Mouse (Mus musculus) gastrocnemius, adult 8-10 months (tissue): ENCODE measurements at regions not wholly inside any gene's neighbourhood (a gene's known extent, or its start where the extent isn't known, plus 50 kb on each side); places are given as distances from the start of the nearest gene placed in this dataset.

Experiments used
- DNase-seq, 2 experiments: peaks; one replicate each; pipeline ENCODE4 v3.0.0; 2022; ENCODE audit warnings: low spot score in 2 of 2

- no peak for DNase-seq
Observed at GRCm38 (mm10) chr9:47387716-47388300, 142.2 kb upstream of the Cadm1 start.

GRCm38 (mm10) chr9:47389901-47390300 lies 140.1 kb upstream of the Cadm1 start:
- no peak for DNase-seq

GRCm38 (mm10) chr9:47391669-47392068 lies 138.3 kb upstream of the Cadm1 start:
- no peak for DNase-seq

- no peak for DNase-seq
Observed at GRCm38 (mm10) chr9:47399598-47399997, 130.4 kb upstream of the Cadm1 start.

- DNase-seq = no peak
Observed at GRCm38 (mm10) chr9:47400117-47400823, 129.7 kb upstream of the Cadm1 start.

GRCm38 (mm10) chr9:47401511-47401910 lies 128.5 kb upstream of the Cadm1 start:
- DNase-seq = no peak

- no peak for DNase-seq
Observed at GRCm38 (mm10) chr9:47403317-47403716, 126.7 kb upstream of the Cadm1 start.

GRCm38 (mm10) chr9:47404821-47405220 lies 125.2 kb upstream of the Cadm1 start:
- no peak for DNase-seq

GRCm38 (mm10) chr9:47405547-47405946 lies 124.4 kb upstream of the Cadm1 start:
- DNase-seq = no peak

- DNase-seq = no peak
Observed at GRCm38 (mm10) chr9:47407007-47407670, 122.8 kb upstream of the Cadm1 start.

- no peak for DNase-seq
Observed at GRCm38 (mm10) chr9:47408061-47408460, 121.9 kb upstream of the Cadm1 start.

GRCm38 (mm10) chr9:47409579-47409978 lies 120.4 kb upstream of the Cadm1 start:
- no peak for DNase-seq

GRCm38 (mm10) chr9:47412786-47413185 lies 117.2 kb upstream of the Cadm1 start:
- DNase-seq = no peak

- no peak for DNase-seq
Observed at GRCm38 (mm10) chr9:47414350-47414988, 115.5 kb upstream of the Cadm1 start.

- peak; percentile 38 to 44 for DNase-seq
Observed at GRCm38 (mm10) chr9:47422151-47422599, 107.8 kb upstream of the Cadm1 start.

- DNase-seq = peak; percentile 28 to 41
Observed at GRCm38 (mm10) chr9:47422741-47423461, 107.1 kb upstream of the Cadm1 start.

GRCm38 (mm10) chr9:47423462-47423832 lies 106.5 kb upstream of the Cadm1 start:
- DNase-seq = no peak

GRCm38 (mm10) chr9:47424191-47424590 lies 105.8 kb upstream of the Cadm1 start:
- no peak for DNase-seq

GRCm38 (mm10) chr9:47426712-47427111 lies 103.3 kb upstream of the Cadm1 start:
- no peak for DNase-seq

GRCm38 (mm10) chr9:47428710-47429341 lies 101.1 kb upstream of the Cadm1 start:
- no peak for DNase-seq

GRCm38 (mm10) chr9:47429691-47430090 lies 100.3 kb upstream of the Cadm1 start:
- DNase-seq = no peak
